Mouse (Mus musculus) c-Kit-positive CD71-positive TER-119-positive erythroid progenitor cells, embryonic 14.5 days (primary cell): ENCODE results near the gene Glb1l.

ENCODE experiments used
- DNase-seq: peaks from one replicate; pipeline ENCODE4 v3.0.0-alpha.2; 2013; ENCODE audit warnings: low spot score

Glb1l gene

DNA sequence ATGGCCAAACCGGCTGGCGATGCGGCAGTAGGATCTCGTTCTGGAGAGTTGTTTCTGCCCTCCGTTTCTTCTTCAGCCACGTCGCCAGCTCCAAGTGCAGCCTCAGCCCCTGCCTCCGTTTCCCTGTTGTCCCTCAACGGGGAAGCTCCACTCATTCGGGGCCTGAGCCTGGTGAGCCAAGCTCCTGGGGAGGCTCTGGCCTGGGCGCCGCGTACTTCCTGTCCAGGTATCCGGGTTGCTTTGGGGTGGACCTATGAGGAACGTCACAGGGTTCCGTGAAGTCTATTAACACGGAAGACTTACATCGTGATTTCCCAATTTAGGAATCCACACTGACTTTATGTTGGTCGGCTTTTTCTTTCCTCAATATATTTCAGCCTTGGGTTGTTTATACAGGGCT, 18.2 kb downstream of the Glb1l start:
- DNase-seq: no peak

DNA sequence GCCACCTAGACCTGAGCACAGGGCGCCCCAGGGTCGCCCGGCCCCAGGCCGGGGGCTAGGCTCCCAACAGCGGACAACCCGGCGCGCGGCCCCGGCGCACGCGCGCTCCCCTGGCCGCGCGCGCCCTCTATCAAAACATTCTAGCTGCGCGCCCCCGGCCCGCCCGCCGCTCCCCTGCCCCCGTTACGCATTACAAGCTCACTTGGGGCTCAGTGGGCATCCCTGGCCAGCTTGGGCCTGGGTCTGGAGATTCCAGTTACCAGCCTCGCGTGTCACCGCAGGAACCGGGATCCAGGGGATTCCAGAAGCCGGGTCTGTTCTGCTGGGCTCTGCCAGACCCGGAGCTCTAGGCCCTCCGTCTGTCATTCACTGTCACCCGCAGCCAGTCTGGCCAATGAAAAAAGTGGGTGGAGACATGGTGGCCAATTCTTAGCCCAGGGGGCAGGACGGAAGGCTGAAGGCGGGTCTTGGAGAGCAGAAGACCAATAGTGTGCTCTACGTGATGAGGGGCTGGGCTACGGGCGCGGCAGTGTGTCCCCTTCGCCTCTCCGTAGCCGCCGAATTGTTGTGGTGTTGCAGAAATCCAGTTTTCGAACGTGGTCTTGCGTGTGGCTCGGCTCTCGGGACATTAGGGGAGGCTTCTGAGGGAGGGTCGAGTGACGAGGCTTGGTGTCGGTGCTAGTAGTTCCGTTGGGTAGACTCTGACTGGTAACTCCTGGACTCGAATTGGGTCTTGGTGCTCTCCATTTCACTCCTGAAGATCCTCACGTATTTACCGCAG, 18.8 kb downstream of the Glb1l start, which contains the start of the genes Ankzf1 and Atg9a:
Ankzf1 (plus strand) TSS at position 530 of the 781 bp plus-strand sequence.
Atg9a (minus strand) TSS at position 575 of the 781 bp plus-strand sequence.
- peak; percentile 97 for DNase-seq

DNA sequence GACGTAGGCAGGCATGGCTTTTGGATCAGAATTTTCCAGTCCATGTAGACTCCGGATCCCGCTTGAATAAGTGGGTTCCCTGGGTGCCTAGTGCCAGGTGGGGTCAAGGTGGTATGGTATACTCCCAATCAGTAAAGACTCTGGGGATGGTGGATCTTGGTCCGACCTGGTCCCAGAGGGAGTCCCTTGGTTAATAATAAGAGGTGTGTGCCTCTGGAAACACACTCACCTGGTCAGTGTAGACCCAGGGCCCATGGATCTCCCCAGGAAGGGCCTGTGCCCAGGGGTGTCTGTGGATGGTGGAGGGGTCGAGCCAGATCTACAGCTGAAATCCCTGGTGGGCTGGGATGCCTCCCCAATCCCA, 19.4 kb downstream of the Glb1l start:
- no peak for DNase-seq

DNA sequence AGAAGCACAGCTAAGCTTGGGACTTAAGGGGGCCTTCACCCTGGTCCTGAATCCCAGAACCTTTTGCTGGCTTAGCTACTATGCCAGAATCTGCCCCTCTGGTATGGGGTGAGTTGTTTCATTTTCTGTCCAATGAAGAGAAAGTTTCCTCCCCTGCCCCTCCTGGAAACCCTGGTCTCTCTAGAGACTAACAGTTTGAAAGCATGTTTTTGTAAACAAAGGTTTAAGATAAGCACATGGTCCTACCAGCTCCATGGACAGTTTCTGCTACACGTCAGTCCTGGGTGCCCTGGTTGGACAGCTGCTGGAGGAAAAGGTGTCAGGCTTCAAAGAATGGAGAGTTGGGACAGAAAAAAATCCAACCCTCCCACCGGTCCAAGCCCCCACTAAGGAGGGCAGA, 20.0 kb downstream of the Glb1l start:
- no peak for DNase-seq

DNA sequence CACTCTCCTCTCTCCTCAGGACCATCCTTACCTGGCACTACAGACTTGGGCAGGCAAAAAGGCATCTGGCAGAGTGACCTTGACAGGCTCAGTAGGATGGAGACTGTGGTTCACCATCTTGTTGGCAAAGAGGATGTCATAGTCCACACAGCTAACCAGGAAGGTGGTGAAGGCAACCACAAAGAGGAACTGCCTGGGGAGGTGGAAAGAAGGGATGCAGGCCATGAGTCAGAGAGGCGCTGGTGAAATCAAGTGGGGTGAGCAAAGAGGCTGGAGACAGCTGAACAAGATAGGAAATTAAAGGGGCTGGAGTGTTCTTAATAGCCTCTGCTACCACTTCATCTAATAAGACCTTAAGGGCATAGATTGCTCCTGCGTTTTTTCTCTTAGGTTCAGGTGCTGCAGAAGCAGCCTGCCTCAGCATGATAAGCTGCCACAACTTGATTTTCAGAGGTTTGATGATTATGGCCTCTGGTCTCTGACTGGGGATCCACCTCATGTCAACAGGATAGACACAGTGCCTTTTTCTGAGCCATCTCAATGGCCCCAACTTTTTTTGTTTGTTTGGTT, 22.6 kb downstream of the Glb1l start:
- no peak for DNase-seq

DNA sequence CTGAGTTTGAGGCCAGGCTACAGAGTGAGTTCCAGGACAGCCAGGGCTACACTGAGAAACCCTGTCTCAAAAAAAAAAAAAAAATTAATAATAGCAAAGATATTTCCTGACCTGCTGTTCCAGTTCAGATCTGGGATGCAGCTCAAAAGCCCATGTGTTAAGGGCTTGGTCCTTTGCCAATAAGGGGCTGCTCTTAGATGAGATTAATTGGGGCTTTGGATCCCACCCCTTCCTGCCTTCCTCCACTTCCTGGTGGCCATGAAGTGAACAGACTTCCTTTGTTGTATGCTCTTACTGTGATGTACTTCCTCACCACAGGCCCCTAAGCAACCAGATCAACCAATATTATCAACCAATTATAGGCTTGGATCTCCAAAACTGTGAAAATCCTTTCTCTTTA, 23.5 kb downstream of the Glb1l start:
- no peak for DNase-seq

DNA sequence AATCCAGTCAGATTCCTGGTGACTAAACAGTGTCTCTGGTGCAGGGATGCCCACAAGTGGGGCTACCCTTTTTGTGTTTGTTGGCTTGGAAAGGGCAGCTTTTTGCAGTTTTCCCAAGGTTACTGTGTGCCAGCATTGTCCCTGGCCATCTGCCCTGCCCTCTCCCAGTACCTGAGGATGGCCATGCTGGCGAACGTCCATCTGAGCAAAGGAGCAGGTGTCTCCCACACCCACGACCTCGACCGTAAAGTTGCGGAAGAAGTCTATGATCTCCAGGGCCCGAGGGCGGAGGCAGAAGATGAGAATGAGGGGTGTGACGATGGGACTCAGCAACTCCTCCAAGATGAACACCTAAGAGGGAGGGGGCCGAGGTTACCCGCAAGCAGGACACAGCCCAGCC, 25.1 kb downstream of the Glb1l start:
- no peak for DNase-seq

DNA sequence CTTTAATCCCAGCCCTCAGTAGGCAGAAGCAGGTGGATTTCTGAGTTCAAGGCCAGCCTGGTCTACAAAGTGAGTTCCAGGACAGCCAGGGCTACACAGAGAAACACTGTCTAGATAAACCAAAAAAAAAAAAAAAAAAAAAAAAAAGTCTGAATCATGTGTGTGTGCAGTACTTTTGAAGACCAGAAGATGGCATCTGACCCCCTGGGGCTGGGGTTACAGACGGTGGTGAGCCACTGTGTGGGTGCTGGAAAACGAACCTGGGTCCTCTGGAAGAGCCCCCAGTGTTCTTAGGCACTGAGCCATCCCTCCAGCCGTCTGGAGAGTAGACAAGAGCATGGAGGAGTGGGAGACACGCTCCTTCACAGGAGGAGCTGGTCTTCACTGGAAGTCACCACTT, 28.5 kb downstream of the Glb1l start:
- no peak for DNase-seq

DNA sequence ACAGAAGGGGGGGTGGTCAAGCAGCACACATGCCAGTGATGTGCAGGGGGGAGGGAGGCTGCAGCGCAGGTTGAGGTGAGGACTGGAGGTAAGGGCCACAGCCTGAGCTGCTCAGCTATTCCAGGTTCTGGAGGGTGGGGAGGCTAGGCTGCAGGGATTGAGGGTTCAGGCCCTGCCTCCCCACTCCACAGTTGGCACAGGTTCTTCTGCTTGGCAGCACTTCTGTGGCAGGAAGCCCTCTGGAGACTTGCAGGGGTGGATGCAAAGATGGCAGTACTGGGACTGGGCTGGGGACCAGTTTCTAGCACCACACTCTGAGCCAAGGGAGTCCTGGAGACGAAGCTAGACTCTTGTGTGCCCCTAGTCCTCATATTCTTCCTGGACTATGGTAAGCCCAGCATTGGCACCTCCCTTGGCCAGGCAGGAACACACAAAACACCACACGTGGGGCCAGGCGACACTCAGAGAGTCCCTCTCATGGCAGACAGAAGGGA, 29.2 kb downstream of the Glb1l start:
- no peak for DNase-seq

DNA sequence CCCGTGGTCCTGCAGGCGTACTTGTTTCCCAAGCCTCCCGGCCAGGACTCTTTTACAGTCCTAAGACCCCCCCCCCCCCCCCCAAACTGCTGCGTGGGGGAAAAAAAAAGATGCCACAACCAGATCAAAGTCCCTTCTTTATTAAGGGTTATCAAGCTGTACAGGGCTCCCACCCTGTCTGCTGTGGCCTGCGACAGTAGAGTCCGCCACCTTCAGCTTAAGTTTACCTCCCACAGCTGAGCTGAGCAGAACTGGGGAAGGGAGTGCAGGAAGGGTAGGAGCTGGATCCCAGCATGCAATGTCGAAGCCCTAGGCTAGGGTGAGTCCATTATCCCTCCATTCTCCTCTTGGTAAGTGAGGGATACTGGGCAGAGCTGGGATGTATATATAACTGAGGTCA, 29.9 kb downstream of the Glb1l start:
- DNase-seq: no peak

DNA sequence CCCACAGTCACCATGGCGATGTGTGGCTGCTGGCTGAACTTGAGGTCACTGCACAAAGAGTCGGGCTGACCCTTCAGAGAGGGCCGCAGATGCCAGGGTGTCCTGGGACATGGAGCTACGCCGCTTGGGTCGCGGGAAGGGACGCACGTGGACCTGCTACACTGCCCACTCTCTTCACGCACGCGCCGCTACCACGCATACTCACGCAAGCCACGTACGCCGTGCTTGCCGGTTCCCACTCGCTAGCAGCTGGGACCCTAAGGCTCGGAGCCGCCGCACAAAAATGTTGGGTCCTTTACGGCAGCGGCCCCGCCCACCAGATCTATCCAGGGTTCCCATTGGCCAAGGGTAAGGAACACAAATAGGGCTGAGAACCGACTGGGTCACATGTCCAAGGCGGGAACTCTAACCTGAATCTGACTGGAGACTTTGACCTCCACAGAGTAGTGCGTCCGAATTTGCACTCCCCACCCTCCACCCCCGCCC, 30.5 kb downstream of the Glb1l start, which contains the start of gene Abcb6:
Abcb6 (minus strand) TSS at position 288 of the 486 bp plus-strand sequence.
- peak; percentile 94 for DNase-seq

DNA sequence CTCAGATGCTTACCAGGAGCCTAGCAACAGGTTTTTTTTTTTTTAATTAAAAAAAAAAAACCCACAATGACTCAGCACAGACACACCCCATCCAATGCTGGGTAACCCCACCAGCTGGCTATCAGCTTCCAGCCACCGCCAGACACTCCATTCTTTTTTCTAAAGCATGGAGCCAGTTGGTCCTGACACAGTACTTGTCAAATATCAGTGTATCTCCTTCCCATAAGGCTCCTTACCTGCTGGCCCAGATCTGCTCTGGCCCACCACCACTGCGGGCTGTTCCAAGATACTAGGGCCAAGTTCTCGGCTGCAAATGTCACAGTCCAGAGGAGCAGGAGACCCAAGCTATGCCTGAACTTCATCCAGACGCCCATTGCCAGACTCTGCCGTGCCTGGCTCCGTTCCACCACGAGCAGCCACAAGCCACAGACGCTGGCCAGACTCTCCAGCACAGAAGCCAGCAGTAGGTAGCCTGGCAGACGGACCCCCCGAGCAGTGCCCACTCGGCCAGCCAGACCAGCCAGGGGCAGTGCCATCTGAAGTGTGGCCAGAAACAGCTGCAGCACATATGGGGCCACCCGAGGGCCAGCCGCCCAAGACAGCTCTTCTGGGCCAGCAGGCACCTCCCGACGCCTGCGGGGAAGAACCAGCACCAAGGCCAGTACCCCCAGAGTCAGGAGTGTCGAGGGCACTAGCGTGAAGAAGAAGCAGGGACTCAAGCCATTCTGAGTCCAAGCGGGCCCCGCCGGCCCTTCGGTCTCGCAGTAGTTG, 31.1 kb downstream of the Glb1l start:
- peak; percentile 86 for DNase-seq

DNA sequence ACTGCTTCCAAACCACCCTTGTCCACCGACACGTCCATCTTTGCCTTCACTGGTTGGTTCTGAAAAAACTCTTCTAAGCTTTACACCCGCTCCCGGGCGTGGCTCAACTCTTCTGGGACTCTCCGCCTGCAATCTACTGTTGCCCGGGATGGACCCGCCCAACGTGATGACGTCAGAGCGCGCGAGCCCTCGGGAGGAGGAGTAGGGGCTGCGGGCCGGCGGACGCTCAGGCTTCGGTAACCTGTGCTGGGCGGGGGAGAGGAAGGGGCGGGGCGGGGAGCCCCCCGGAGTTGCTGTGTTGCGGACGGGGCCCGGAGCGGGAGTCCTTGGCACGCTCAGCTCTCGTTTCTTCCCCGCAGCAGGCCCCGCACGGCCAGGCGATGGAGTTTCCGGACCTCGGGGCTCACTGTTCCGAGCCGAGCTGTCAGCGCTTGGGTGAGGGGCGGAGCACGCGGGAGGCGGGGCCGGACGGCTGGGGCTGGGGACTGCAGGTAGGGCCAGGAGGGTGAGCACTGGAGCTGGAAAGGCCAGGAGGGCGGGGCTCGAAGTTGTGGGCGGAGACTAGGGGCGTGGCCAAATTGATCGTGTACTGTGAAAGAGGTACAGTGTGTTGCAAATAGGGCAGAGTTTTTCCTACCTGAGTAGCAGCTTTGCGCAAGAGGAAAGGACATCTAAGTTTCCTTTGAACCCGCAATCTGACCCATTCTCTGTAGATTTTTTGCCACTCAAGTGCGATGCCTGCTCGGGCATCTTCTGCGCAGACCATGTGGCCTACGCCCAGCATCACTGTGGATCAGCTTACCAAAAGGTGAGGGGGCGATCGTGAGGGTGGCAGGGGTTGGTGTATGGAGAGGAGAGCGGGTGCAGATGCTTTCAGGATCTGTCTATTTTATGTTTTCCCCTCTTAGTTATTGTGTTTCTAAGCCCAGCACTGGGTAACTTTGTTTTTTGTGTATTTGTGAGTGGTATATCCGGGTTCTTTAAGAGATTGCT, 41.8 kb downstream of the Glb1l start, which contains the start of gene Zfand2b:
Zfand2b (plus strand) TSS at position 175 of the 993 bp plus-strand sequence.
- DNase-seq: peak; percentile 96

DNA sequence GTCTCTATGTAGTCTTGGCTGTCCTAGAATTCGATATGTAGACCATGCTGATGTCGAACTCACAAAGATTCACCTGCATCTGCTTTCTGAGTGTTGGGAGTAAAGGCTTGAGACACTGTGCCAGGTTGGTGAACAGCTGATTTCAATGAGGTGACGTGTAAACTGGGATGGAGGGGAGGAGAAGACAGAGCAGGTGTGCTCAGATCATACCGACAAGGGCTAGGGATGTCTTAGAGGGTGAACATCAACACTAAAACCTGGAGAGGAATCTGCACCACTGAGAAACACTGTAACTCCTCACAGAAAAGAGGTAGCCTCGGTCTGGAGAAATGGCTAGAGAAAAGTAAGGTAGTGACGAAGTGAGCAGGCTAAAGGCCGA, 42.5 kb downstream of the Glb1l start:
- no peak for DNase-seq

DNA sequence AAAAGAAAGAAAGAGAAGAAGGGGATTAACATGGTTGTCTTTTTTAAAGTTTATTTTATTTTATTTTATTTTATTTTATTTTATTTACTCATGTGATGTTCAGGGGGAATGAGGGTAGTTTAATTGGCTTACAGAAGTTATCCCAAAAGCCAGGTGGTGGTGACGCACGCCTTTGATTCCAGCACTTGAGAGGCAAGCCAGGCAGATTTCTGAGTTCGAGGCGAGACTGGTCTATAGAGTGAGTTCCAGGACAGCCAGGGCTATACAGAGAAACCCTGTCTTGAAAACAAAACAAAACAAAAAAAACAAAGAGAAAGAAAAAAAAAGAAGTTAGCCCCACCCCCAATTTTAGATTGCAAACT, 50.4 kb downstream of the Glb1l start:
- peak; percentile 55 for DNase-seq

DNA sequence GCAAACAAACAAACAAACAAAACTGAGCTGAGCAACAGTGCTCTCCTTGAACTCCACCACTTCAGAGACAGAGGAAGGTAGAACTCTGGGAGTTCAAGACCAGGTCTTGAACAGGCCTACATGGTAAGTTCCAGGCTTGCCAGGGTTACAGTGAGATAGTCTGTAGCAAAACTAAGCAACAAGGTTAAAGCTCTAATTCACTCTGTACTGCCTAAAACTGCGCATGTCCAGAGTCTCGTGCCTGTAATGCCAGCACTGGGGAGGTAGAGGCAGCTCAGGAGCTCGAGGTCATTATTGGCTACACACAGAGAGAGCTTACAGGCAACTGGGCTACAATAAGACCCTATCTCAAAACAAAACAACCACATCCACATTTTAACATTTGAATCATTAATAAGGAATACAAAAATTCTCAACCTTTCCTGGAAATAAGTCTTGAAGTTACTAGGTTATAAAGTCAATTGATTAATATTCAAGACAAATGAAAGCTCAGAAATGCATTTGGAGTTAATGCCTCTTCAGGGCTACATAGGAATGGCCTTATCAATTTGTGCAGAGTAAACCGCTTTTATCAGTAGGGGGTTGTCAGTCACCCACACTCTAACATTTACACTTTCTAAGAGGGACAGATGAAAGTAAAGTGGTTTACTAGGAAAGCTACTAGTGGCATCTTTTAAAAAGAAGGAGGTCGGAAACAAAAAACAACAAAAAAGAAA, 50.9 kb downstream of the Glb1l start:
- peak; percentile 74 for DNase-seq

DNA sequence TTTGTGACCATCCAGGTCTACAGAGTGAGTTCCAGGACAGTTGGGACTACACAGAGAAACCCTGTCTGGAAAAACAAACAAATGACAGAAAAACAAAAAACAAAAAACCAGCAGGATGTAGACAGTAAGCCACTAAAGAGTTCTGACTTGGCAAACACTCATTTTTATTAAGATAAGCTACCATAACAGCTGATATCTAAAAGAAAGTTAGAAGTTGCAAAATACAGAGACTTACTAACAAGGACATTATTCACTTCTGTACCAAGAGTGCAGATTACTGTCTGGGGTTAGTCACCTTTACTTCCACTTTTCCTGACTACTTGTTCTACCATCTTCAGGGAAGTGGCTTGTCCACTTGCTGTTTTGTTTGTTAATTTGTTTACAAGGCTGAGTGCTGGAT, 51.6 kb downstream of the Glb1l start:
- DNase-seq: no peak

DNA sequence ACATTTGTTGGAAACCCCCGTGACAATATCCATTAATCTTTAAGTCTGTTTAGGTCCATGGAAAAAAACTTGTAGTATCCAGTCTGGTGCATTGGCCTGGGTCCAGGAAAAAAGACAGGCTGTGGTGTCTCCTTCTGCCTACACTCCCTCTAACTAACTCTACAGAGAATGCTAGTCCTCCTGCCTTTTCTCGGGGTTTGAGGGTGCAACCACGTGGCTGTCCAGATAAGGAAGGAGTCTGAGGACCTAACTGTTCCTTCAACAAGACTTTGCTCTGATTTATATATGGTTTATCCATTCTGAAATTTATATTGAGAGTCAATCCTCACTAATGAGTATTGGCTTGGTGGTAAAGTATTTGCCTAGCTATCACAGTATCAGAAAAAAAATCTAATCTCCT, 54.8 kb downstream of the Glb1l start:
- no peak for DNase-seq

DNA sequence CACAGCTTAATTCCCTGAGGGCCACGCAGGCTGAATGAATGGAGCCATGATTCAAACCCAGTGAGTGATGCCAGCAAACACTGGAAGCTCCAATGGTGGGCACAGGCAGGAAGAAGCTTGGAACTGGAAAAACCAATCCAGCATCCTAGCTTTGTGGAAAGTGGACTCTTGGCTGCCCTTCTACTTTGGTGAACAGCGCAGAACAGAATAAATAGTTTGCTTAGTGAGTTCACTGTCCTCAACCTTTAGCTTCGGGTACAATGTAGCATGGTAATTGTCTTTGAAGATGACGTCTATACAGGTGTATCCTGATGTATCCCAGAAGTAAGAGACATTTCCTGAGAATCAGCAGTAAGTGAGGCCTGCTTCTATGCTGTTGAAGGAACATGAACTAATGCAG, 61.9 kb downstream of the Glb1l start:
- DNase-seq: no peak
